Mouse (Mus musculus) adipocyte (in vitro differentiated cells): Measurements from ENCODE around the gene Gm49486.
A peak's percentile ranks its signal among the peaks of the same experiment; 100 is the strongest.

ENCODE experiments used
- DNase-seq: peaks from one replicate; pipeline ENCODE4 v3.0.0-alpha.2; 2016; ENCODE audit warnings: low spot score

Gm49486 gene

GRCm38 (mm10) chr15:79229058-79229821 lies at the start of gene Gm49486, which contains the start of gene Pick1:
Gm49486 (plus strand) TSS chr15:79229391.
Pick1 (plus strand) TSS chr15:79229173.
- DNase-seq: peak; percentile 91

- peak; percentile 24 for DNase-seq
Measured at GRCm38 (mm10) chr15:79185213-79185612, 44.0 kb upstream of the Gm49486 start.

GRCm38 (mm10) chr15:79187819-79188218 lies 41.4 kb upstream of the Gm49486 start:
- DNase-seq: no peak

GRCm38 (mm10) chr15:79191426-79191825 lies 37.8 kb upstream of the Gm49486 start:
- DNase-seq: no peak

GRCm38 (mm10) chr15:79192450-79192849 lies 36.7 kb upstream of the Gm49486 start:
- no peak for DNase-seq

- DNase-seq: no peak
Measured at GRCm38 (mm10) chr15:79192885-79193845, 36.0 kb upstream of the Gm49486 start.

GRCm38 (mm10) chr15:79194048-79194447 lies 35.1 kb upstream of the Gm49486 start:
- DNase-seq: no peak

GRCm38 (mm10) chr15:79194946-79195345 lies 34.2 kb upstream of the Gm49486 start:
- no peak for DNase-seq

- DNase-seq: peak; percentile 11
Measured at GRCm38 (mm10) chr15:79195492-79195891, 33.7 kb upstream of the Gm49486 start.

- no peak for DNase-seq
Measured at GRCm38 (mm10) chr15:79199390-79199976, 29.7 kb upstream of the Gm49486 start.

- no peak for DNase-seq
Measured at GRCm38 (mm10) chr15:79201491-79202150, 27.6 kb upstream of the Gm49486 start.

- DNase-seq: no peak
Measured at GRCm38 (mm10) chr15:79202575-79202974, 26.6 kb upstream of the Gm49486 start.

- no peak for DNase-seq
Measured at GRCm38 (mm10) chr15:79208211-79208610, 21.0 kb upstream of the Gm49486 start.

GRCm38 (mm10) chr15:79208758-79209439 lies 20.3 kb upstream of the Gm49486 start:
- no peak for DNase-seq

- DNase-seq: no peak
Measured at GRCm38 (mm10) chr15:79210357-79210756, 18.8 kb upstream of the Gm49486 start.

- DNase-seq: no peak
Measured at GRCm38 (mm10) chr15:79212750-79213446, 16.3 kb upstream of the Gm49486 start.

GRCm38 (mm10) chr15:79213591-79213990 lies 15.6 kb upstream of the Gm49486 start:
- DNase-seq: no peak

GRCm38 (mm10) chr15:79216191-79216590 lies 13.0 kb upstream of the Gm49486 start:
- no peak for DNase-seq

GRCm38 (mm10) chr15:79219572-79219971 lies 9.6 kb upstream of the Gm49486 start:
- no peak for DNase-seq

GRCm38 (mm10) chr15:79223641-79224040 lies 5.5 kb upstream of the Gm49486 start:
- no peak for DNase-seq

- peak; percentile 88 for DNase-seq
Measured at GRCm38 (mm10) chr15:79224685-79225084, 4.5 kb upstream of the Gm49486 start.
